Mouse (Mus musculus): ENCODE measurements around the gene Cd72.

GRCm38 (mm10) chr4:43454041-43454836 is at the start of gene Cd72:
- TF ChIP-seq GATA1 (IDR thresholded peaks at IDR 0.05; ENCODE audit: borderline replicate concordance, low read length): no peak
- no peak for TF ChIP-seq FLI1 (IDR thresholded peaks at IDR 0.05; ENCODE audit: low read length)
